Mouse (Mus musculus): ENCODE measurements around the gene Fam83g. TPM values are rescaled to one million over a fixed set of nuclear protein-coding genes. Genes with fewer than 3 reads are reported as not detected.

The Fam83g gene
- polyA plus RNA-seq, 1 experiment from 2014 or later, result 0.76 TPM

GRCm38 (mm10) chr11:61642106-61642505 lies 41.8 kb upstream of the Fam83g start:
- WGBS, result 78% methylated on average over 7 of the region's 7 CpGs
- DNase-seq (ENCODE audit: low spot score), result no peak
- Histone ChIP-seq H3K9ac (replicated peaks; ENCODE audit: low read length) (no peak overlapping the region), H3K27me3 (ENCODE audit: control insufficient read depth, insufficient read depth, low read length) (no peaks in the 10 kb centered on the region), H3K4me2 (ENCODE audit: low read depth, low read length) (no peak overlapping the region), H3K4me3 (ENCODE audit: low read depth, low read length) (no peak overlapping the region), H3K36me3 (replicated peaks; ENCODE audit: control insufficient read depth, insufficient read depth, low read depth, low read length) (no peaks in the 10 kb centered on the region), H3K9me3 (replicated peaks; ENCODE audit: control insufficient read depth, low read length) (no peaks in the 10 kb centered on the region), H3K27ac (replicated peaks; ENCODE audit: low read depth, low read length) (no peak overlapping the region), H3K4me1 (ENCODE audit: control insufficient read depth, insufficient read depth, low read length) (no peaks in the 10 kb centered on the region)
- ATAC-seq (replicated peaks; ENCODE audit: insufficient number of reproducible peaks, low FRiP score, low TSS enrichment, low read depth), result no peak

- ATAC-seq (replicated peaks; ENCODE audit: insufficient number of reproducible peaks, low FRiP score, low TSS enrichment, low read depth), result no peak
- WGBS, result 87% methylated on average over 5 of the region's 5 CpGs
- no peaks in the 10 kb centered on the region for H3K36me3 ChIP-seq (replicated peaks; ENCODE audit: control insufficient read depth, insufficient read depth, low read depth, low read length)
Observed at GRCm38 (mm10) chr11:61643184-61643961, 40.5 kb upstream of the Fam83g start.

GRCm38 (mm10) chr11:61644576-61645326 lies 39.1 kb upstream of the Fam83g start:
- no peaks in the 10 kb centered on the region for H3K27me3 ChIP-seq (ENCODE audit: control insufficient read depth, insufficient read depth, low read length)
- no peaks in the 10 kb centered on the region for H3K4me1 ChIP-seq (ENCODE audit: control insufficient read depth, insufficient read depth, low read length)
- no peak overlapping the region for H3K27ac ChIP-seq (replicated peaks; ENCODE audit: low read depth, low read length)
- no peak for DNase-seq (ENCODE audit: low spot score)
- no peaks in the 10 kb centered on the region for H3K36me3 ChIP-seq (replicated peaks; ENCODE audit: control insufficient read depth, insufficient read depth, low read depth, low read length)
- H3K4me2 ChIP-seq (ENCODE audit: low read depth, low read length), result no peak overlapping the region
- WGBS, result 80% methylated on average over 11 of the region's 11 CpGs
- ATAC-seq (replicated peaks; ENCODE audit: insufficient number of reproducible peaks, low FRiP score, low TSS enrichment, low read depth), result no peak
- H3K9ac ChIP-seq (replicated peaks; ENCODE audit: low read length), result no peak overlapping the region
- no peaks in the 10 kb centered on the region for H3K9me3 ChIP-seq (replicated peaks; ENCODE audit: control insufficient read depth, low read length)
- H3K4me3 ChIP-seq (ENCODE audit: low read depth, low read length), result no peak overlapping the region

More at GRCm38 (mm10) chr11:61643184-61643961, 40.5 kb upstream of the Fam83g start:
- no peak overlapping the region for H3K4me3 ChIP-seq (ENCODE audit: low read depth, low read length)
- no peak overlapping the region for H3K4me2 ChIP-seq (ENCODE audit: low read depth, low read length)
- H3K9ac ChIP-seq (replicated peaks; ENCODE audit: low read length), result no peak overlapping the region
- H3K9me3 ChIP-seq (replicated peaks; ENCODE audit: control insufficient read depth, low read length), result no peaks in the 10 kb centered on the region
- DNase-seq (ENCODE audit: low spot score), result no peak
- H3K4me1 ChIP-seq (ENCODE audit: control insufficient read depth, insufficient read depth, low read length), result no peaks in the 10 kb centered on the region
- H3K27ac ChIP-seq (replicated peaks; ENCODE audit: low read depth, low read length), result no peak overlapping the region
- no peaks in the 10 kb centered on the region for H3K27me3 ChIP-seq (ENCODE audit: control insufficient read depth, insufficient read depth, low read length)

GRCm38 (mm10) chr11:61645357-61645857 lies 38.5 kb upstream of the Fam83g start:
- no peak overlapping the region for H3K4me2 ChIP-seq (ENCODE audit: low read depth, low read length)
- no peaks in the 10 kb centered on the region for H3K9me3 ChIP-seq (replicated peaks; ENCODE audit: control insufficient read depth, low read length)
- no peak overlapping the region for H3K4me3 ChIP-seq (ENCODE audit: low read depth, low read length)
- H3K36me3 ChIP-seq (replicated peaks; ENCODE audit: control insufficient read depth, insufficient read depth, low read depth, low read length), result no peaks in the 10 kb centered on the region
- no peak for DNase-seq (ENCODE audit: low spot score)
- no peaks in the 10 kb centered on the region for H3K27me3 ChIP-seq (ENCODE audit: control insufficient read depth, insufficient read depth, low read length)
- no peak overlapping the region for H3K27ac ChIP-seq (replicated peaks; ENCODE audit: low read depth, low read length)
- ATAC-seq (replicated peaks; ENCODE audit: insufficient number of reproducible peaks, low FRiP score, low TSS enrichment, low read depth), result no peak
- H3K9ac ChIP-seq (replicated peaks; ENCODE audit: low read length), result no peak overlapping the region
- H3K4me1 ChIP-seq (ENCODE audit: control insufficient read depth, insufficient read depth, low read length), result no peaks in the 10 kb centered on the region
- 80% methylated on average over 5 of the region's 5 CpGs for WGBS

GRCm38 (mm10) chr11:61646499-61647039 lies 37.3 kb upstream of the Fam83g start:
- no peaks in the 10 kb centered on the region for H3K36me3 ChIP-seq (replicated peaks; ENCODE audit: control insufficient read depth, insufficient read depth, low read depth, low read length)
- H3K9me3 ChIP-seq (replicated peaks; ENCODE audit: control insufficient read depth, low read length), result no peaks in the 10 kb centered on the region
- H3K4me3 ChIP-seq (ENCODE audit: low read depth, low read length), result no peak overlapping the region
- ATAC-seq (replicated peaks; ENCODE audit: insufficient number of reproducible peaks, low FRiP score, low TSS enrichment, low read depth), result no peak
- no peak overlapping the region for H3K4me2 ChIP-seq (ENCODE audit: low read depth, low read length)
- no peaks in the 10 kb centered on the region for H3K4me1 ChIP-seq (ENCODE audit: control insufficient read depth, insufficient read depth, low read length)
- H3K9ac ChIP-seq (replicated peaks; ENCODE audit: low read length), result no peak overlapping the region
- 52% methylated on average over 2 of the region's 2 CpGs for WGBS
- no peak for DNase-seq (ENCODE audit: low spot score)
- H3K27ac ChIP-seq (replicated peaks; ENCODE audit: low read depth, low read length), result no peak overlapping the region
- no peaks in the 10 kb centered on the region for H3K27me3 ChIP-seq (ENCODE audit: control insufficient read depth, insufficient read depth, low read length)

- Histone ChIP-seq H3K27ac (replicated peaks; ENCODE audit: low read depth, low read length) (no peak overlapping the region), H3K4me3 (ENCODE audit: low read depth, low read length) (no peak overlapping the region), H3K9me3 (replicated peaks; ENCODE audit: control insufficient read depth, low read length) (no peaks in the 10 kb centered on the region), H3K36me3 (replicated peaks; ENCODE audit: control insufficient read depth, insufficient read depth, low read depth, low read length) (no peaks in the 10 kb centered on the region), H3K4me1 (ENCODE audit: control insufficient read depth, insufficient read depth, low read length) (no peaks in the 10 kb centered on the region), H3K4me2 (ENCODE audit: low read depth, low read length) (no peak overlapping the region), H3K9ac (replicated peaks; ENCODE audit: low read length) (no peak overlapping the region), H3K27me3 (ENCODE audit: control insufficient read depth, insufficient read depth, low read length) (no peaks in the 10 kb centered on the region)
- ATAC-seq (replicated peaks; ENCODE audit: insufficient number of reproducible peaks, low FRiP score, low TSS enrichment, low read depth) (no peak), DNase-seq (ENCODE audit: low spot score) (no peak)
- 73% methylated on average over 10 of the region's 10 CpGs for WGBS
Observed at GRCm38 (mm10) chr11:61647110-61647910, 36.6 kb upstream of the Fam83g start.

GRCm38 (mm10) chr11:61647956-61648748 lies 35.7 kb upstream of the Fam83g start:
- WGBS, result 86% methylated on average over 6 of the region's 6 CpGs
- H3K27ac ChIP-seq (replicated peaks; ENCODE audit: low read depth, low read length), result no peak overlapping the region
- no peak overlapping the region for H3K4me2 ChIP-seq (ENCODE audit: low read depth, low read length)
- H3K27me3 ChIP-seq (ENCODE audit: control insufficient read depth, insufficient read depth, low read length), result no peaks in the 10 kb centered on the region
- H3K4me3 ChIP-seq (ENCODE audit: low read depth, low read length), result no peak overlapping the region
- no peak for DNase-seq (ENCODE audit: low spot score)
- no peak for ATAC-seq (replicated peaks; ENCODE audit: insufficient number of reproducible peaks, low FRiP score, low TSS enrichment, low read depth)
- H3K9ac ChIP-seq (replicated peaks; ENCODE audit: low read length), result no peak overlapping the region
- H3K4me1 ChIP-seq (ENCODE audit: control insufficient read depth, insufficient read depth, low read length), result no peaks in the 10 kb centered on the region
- H3K9me3 ChIP-seq (replicated peaks; ENCODE audit: control insufficient read depth, low read length), result no peaks in the 10 kb centered on the region
- H3K36me3 ChIP-seq (replicated peaks; ENCODE audit: control insufficient read depth, insufficient read depth, low read depth, low read length), result no peaks in the 10 kb centered on the region
